Mouse (Mus musculus): ENCODE results near the gene Stk40.

- TF ChIP-seq CTCF (IDR thresholded peaks at IDR 0.05; ENCODE audit: control insufficient read depth, insufficient read depth, insufficient replicate concordance, low read depth, low read length) (no peak), POLR2A (IDR thresholded peaks at IDR 0.05; ENCODE audit: control insufficient read depth, low read depth, low read length) (no peak)
Measured at GRCm38 (mm10) chr4:126123309-126124040, 19.7 kb downstream of the Stk40 start.
